Mouse (Mus musculus) erythroblast, embryonic 14.5 days (primary cell): ENCODE results near the gene Epb41l1.

Experiments
- GATA1 ChIP-seq: IDR thresholded peaks from 2 replicates; pipeline ENCODE4 v1.6.1; 2012; ENCODE audit warnings: low read length, inconsistent platforms, mixed read lengths
- TAL1 ChIP-seq: IDR thresholded peaks from 3 replicates; pipeline ENCODE4 v1.6.1; 2012; ENCODE audit warnings: low read length, inconsistent platforms, mixed read lengths

DNA sequence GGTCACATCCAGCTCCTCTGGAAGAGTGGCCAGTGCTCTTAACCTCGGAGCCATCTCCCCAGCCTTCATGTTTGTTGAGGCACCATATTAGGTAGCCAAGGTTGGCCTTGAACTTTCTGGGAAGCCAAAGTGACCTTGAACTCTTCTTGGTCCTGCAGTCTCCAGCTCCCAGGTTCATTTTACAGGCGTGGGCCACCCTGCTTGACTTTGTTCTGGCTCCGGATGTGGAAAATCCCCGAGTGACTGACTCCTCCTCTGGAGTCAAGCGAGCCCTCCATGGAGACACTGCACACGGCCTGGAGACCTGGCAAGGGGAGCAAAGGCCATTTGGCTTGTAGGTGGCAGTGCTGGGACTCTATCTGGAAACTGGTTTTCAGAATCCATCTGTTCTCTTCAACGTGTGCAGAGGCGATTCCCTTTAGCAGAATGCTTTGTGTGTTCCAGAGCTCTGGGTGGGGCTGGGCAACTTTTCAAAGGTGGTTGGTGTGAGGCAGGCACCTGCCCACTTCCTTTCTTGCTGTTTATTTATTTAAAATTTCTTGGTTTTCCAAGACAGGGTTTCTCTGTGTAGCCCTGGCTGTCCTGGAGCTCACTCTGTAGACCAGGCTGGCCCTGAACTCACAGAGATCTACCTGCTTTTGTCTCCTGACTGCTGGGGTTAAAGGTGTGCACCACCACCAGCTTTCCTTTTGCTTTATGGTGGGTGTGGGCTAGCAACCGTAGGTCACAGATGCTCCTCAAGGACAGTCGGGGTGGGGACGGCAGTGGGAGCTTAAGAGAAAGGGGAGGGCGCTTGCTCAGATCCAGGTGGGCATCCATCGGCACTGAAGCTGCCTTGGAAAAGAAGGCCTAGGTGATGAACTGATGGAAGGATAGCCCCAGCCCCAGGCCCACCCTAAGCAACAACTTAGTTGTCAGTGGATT, 30.8 kb downstream of the Epb41l1 start:
- TF ChIP-seq GATA1: no peak
- no peak for TF ChIP-seq TAL1
